Mouse (Mus musculus) stomach, embryonic 16.5 days (tissue): Measurements from ENCODE around the gene Minos1. TPM values are rescaled to one million over a fixed set of nuclear protein-coding genes. Genes with fewer than 3 reads are reported as not detected.

ENCODE experiments used
- ATAC-seq: fragments of 200-750 bp; cut with Nextera tagmentation; 2 replicates; pipeline ENCODE4 v1.8.0; 2017; ENCODE audit warnings: moderate number of reproducible peaks, moderate TSS enrichment; ENCODE audit not compliant: insufficient read depth, low FRiP score
- H3K27ac ChIP-seq: fragments of 300-500 bp; sonication (generic); 2 replicates; pipeline ENCODE4 v1.5.1; 2014; ENCODE audit warnings: low read length
- H3K27me3 ChIP-seq: fragments of 300-500 bp; sonication (generic); 2 replicates; pipeline ENCODE4 v1.6.1; 2014; ENCODE audit warnings: low read length, control low read depth, mixed read lengths; ENCODE audit not compliant: control insufficient read depth, insufficient read depth
- H3K36me3 ChIP-seq: fragments of 300-500 bp; sonication (generic); 2 replicates; pipeline ENCODE4 v1.6.1; 2014; ENCODE audit warnings: low read length; ENCODE audit not compliant: control insufficient read depth, insufficient read depth
- H3K4me1 ChIP-seq: fragments of 300-500 bp; sonication (generic); 2 replicates; pipeline ENCODE4 v1.6.1; 2014; ENCODE audit warnings: low read length, control low read depth, mixed read lengths; ENCODE audit not compliant: control insufficient read depth, insufficient read depth
- H3K4me2 ChIP-seq: fragments of 300-500 bp; sonication (generic); 2 replicates; pipeline ENCODE4 v1.6.1; 2014; ENCODE audit warnings: low read depth, low read length, mixed read lengths
- H3K4me3 ChIP-seq: fragments of 300-500 bp; sonication (generic); replicated peaks from 2 replicates; pipeline ENCODE4 v1.5.1; 2014; ENCODE audit warnings: mild to moderate bottlenecking, low read length
- H3K9ac ChIP-seq: fragments of 300-500 bp; sonication (generic); 2 replicates; pipeline ENCODE4 v1.6.1; 2014; ENCODE audit warnings: low read length
- H3K9me3 ChIP-seq: fragments of 300-500 bp; sonication (generic); replicated peaks from 2 replicates; pipeline ENCODE4 v1.6.1; 2016; ENCODE audit warnings: low read length, control low read depth; ENCODE audit not compliant: control insufficient read depth
- WGBS: fragments of 180-500 bp; shearing (Covaris S2); extraction: QIAGEN DNeasy Blood & Tissue Kit; methylation state at CpG from one replicate; pipeline ENCODE4 v1.1.7; 2014; 5-methylcytosine and 5-hydroxymethylcytosine counted together
- polyA plus RNA-seq: library from polyadenylated mRNA; unstranded; fragments of >200 nt; fragmentation: Nextera tagmentation; extraction: Ambion mirVana; gene quantifications from 2 replicates; pipeline ENCODE4 v1.2.1, GENCODE M21; 2015

Gene Minos1
- polyA plus RNA-seq, 1 experiment from 2014 or later, result 560 TPM

DNA sequence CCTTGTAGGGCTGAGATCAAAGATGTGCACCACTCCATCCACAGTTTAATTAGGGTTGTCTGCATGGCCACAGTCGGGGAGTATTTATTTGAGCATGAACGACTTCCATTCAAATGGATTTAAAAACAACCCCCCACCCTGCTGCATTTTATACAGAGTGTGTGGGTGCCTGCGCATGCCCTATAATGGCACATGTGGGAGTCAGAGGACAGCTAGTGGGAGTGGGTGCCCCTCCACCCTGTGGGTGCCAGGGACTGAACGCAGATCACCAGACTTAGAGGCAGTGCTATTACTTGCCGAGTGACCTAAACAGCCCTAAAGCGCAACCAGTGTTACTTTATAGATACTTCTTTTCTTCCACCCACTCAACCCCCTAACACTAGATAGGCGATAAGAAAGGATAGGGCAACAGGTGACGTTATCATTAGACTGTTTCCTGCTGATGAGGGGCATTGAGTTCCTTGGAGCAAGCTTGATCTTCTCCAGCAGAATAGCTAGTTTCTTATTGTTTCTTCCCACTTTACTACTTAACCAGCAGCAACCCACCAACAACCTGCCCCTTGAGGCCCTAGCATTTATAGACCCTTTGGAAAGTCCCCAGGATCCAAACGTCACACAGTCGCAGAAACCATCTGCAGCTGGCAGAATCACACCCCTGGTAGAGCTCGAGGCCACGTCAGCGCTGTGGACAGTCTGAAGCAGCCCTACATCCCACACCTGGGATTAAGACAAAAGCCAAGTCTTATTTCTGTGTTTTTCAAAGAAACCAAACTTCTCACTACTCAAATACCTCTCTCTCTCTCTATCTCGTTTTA is 1.2 kb upstream of the Minos1 start:
- Histone ChIP-seq H3K27ac (no peak overlapping the region), H3K4me2 (no peak overlapping the region), H3K4me1 (peaks cover 10% of the 10 kb centered on the region), H3K9ac (no peak overlapping the region), H3K36me3 (no peaks in the 10 kb centered on the region), H3K4me3 (no peak overlapping the region), H3K9me3 (no peaks in the 10 kb centered on the region), H3K27me3 (no peaks in the 10 kb centered on the region)
- WGBS, result 87% methylated on average over 14 of the region's 14 CpGs
- no peak for ATAC-seq

- WGBS, result 2% methylated on average over 57 of the region's 57 CpGs
- ATAC-seq, result no peak
- Histone ChIP-seq H3K36me3 (no peaks in the 10 kb centered on the region), H3K27me3 (no peaks in the 10 kb centered on the region), H3K4me1 (peaks cover 10% of the 10 kb centered on the region), H3K9ac (peak overlapping the region; percentile 97), H3K4me2 (peak overlapping the region; percentile 91), H3K9me3 (no peaks in the 10 kb centered on the region), H3K4me3 (peak overlapping the region; percentile 99), H3K27ac (peak overlapping the region; percentile 90)
Measured at GRCm38 (mm10) chr4:139129806-139130700, 860 bp downstream of the Minos1 start.

GRCm38 (mm10) chr4:139126475-139126874 is 4.4 kb downstream of the Minos1 start:
- H3K36me3 ChIP-seq, result no peaks in the 10 kb centered on the region
- H3K4me2 ChIP-seq, result no peak overlapping the region
- peaks cover 10% of the 10 kb centered on the region for H3K4me1 ChIP-seq
- H3K9me3 ChIP-seq, result no peaks in the 10 kb centered on the region
- ATAC-seq, result no peak
- no peak overlapping the region for H3K27ac ChIP-seq
- WGBS, result 92% methylated on average over 3 of the region's 3 CpGs
- no peak overlapping the region for H3K4me3 ChIP-seq
- no peaks in the 10 kb centered on the region for H3K27me3 ChIP-seq
- no peak overlapping the region for H3K9ac ChIP-seq

DNA sequence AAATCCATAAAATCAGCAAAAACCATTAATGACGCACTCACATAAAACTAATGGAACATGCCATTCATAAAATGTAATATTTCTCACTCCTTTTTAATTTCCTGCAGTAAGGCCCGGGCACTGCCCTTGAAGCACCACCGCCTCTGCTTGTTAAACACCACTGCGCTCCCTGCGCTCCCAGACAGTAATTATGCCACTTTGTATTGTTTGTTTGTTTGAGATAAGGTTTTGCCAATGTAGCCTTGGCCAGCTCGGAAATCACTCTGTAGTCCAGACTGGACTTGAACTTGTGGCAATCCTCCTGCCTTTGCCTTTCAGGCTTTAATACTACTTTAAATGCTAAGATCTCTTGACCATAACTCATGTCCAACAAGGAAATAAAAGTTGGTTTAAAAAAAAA is 6.0 kb downstream of the Minos1 start:
- H3K9ac ChIP-seq, result no peak overlapping the region
- H3K9me3 ChIP-seq, result no peaks in the 10 kb centered on the region
- H3K4me2 ChIP-seq, result no peak overlapping the region
- H3K36me3 ChIP-seq, result no peaks in the 10 kb centered on the region
- H3K4me3 ChIP-seq, result no peak overlapping the region
- H3K27ac ChIP-seq, result no peak overlapping the region
- ATAC-seq, result no peak
- WGBS, result 64% methylated on average over 6 of the region's 6 CpGs
- no peaks in the 10 kb centered on the region for H3K27me3 ChIP-seq
- H3K4me1 ChIP-seq, result peaks cover 18% of the 10 kb centered on the region

- Histone ChIP-seq H3K27ac (no peak overlapping the region), H3K4me3 (no peak overlapping the region), H3K27me3 (no peaks in the 10 kb centered on the region), H3K9ac (no peak overlapping the region), H3K4me2 (no peak overlapping the region), H3K4me1 (peaks cover 17% of the 10 kb centered on the region), H3K9me3 (no peaks in the 10 kb centered on the region), H3K36me3 (no peaks in the 10 kb centered on the region)
- WGBS, result 83% methylated on average over 4 of the region's 4 CpGs
- no peak for ATAC-seq
Measured at GRCm38 (mm10) chr4:139122557-139122956, 8.4 kb downstream of the Minos1 start.

DNA sequence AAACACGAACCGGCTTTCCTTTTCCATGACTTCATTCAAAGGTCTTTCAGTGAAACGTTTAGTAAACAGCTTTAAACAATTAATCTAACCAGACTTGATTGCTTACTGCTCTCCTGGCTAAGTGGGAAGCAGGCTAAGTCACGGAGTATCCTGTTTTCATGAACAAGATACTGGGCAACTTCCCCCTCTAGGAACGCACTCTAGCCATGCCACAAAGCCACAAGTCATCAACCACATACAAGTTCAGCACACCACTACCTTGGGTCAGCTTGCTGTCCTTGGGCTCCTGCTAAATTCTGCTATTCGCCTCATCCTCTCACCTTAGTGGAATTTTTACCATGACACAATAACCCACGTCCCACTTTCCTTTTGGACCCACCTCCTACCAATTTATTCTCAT is 9.9 kb downstream of the Minos1 start:
- H3K4me2 ChIP-seq, result no peak overlapping the region
- H3K27ac ChIP-seq, result no peak overlapping the region
- no peaks in the 10 kb centered on the region for H3K9me3 ChIP-seq
- peaks cover 21% of the 10 kb centered on the region for H3K4me1 ChIP-seq
- H3K4me3 ChIP-seq, result no peak overlapping the region
- H3K36me3 ChIP-seq, result no peaks in the 10 kb centered on the region
- WGBS, result 53% methylated on average over 7 of the region's 7 CpGs
- H3K9ac ChIP-seq, result no peak overlapping the region
- no peaks in the 10 kb centered on the region for H3K27me3 ChIP-seq
- no peak for ATAC-seq

DNA sequence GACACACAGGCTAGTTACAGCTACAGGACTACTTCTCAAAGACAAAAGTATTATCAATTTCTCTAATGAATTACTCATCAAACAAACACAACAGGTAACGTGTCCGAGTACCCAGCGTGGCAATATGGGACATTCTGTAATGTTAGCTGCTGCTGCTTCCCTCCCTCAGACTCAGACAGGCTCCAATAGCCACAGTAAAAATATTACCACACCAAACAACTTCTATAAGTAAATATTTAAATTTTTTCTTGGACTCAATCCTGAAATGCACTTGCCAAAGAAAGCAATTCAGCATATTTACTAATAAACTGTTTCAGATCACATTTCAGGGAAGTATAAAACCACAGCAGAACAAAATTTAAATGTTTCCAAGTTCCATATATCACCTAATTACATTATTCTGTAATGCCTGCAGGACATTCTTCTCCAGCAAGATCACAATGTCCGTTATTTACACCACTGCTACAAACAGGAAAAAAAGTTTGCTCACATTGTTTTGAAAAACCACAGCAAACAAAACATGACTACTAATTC is 10.6 kb downstream of the Minos1 start:
- no peak overlapping the region for H3K27ac ChIP-seq
- WGBS, result 43% methylated on average over 4 of the region's 4 CpGs

GRCm38 (mm10) chr4:139116356-139117063 is 14.4 kb downstream of the Minos1 start:
- Histone ChIP-seq H3K4me3 (no peak overlapping the region), H3K4me1 (peaks cover 30% of the 10 kb centered on the region), H3K9me3 (no peaks in the 10 kb centered on the region), H3K4me2 (no peak overlapping the region), H3K9ac (no peak overlapping the region), H3K36me3 (no peaks in the 10 kb centered on the region), H3K27me3 (no peaks in the 10 kb centered on the region), H3K27ac (no peak overlapping the region)
- no peak for ATAC-seq
- WGBS, result 72% methylated on average over 3 of the region's 3 CpGs

More for the DNA sequence above, 10.6 kb downstream of the Minos1 start:
- H3K36me3 ChIP-seq, result no peaks in the 10 kb centered on the region
- no peak overlapping the region for H3K4me3 ChIP-seq
- no peaks in the 10 kb centered on the region for H3K27me3 ChIP-seq
- H3K9ac ChIP-seq, result no peak overlapping the region
- H3K4me2 ChIP-seq, result no peak overlapping the region
- no peak for ATAC-seq
- H3K4me1 ChIP-seq, result peaks cover 21% of the 10 kb centered on the region
- H3K9me3 ChIP-seq, result no peaks in the 10 kb centered on the region
